Mouse (Mus musculus) forebrain, embryonic 10.5 days (tissue): ENCODE data around the gene Nxt1. TPM values are rescaled to one million over a fixed set of nuclear protein-coding genes. Genes with fewer than 3 reads are reported as not detected.

ENCODE experiments used
- DNase-seq: peaks from one replicate; pipeline ENCODE4 v3.0.0-alpha.2; 2017; ENCODE audit warnings: low spot score; ENCODE audit errors: extremely low spot score
- H3K27ac ChIP-seq: fragments of 300-500 bp; sonication (generic); 2 replicates; pipeline ENCODE4 v1.5.1; 2016; ENCODE audit warnings: mild to moderate bottlenecking
- H3K27me3 ChIP-seq: fragments of 300-500 bp; sonication (generic); 2 replicates; pipeline ENCODE4 v1.6.1; 2016; ENCODE audit warnings: mild to moderate bottlenecking; ENCODE audit not compliant: poor library complexity, severe bottlenecking
- H3K36me3 ChIP-seq: fragments of 300-500 bp; sonication (generic); replicated peaks from 2 replicates; pipeline ENCODE4 v1.6.1; 2016; ENCODE audit warnings: mild to moderate bottlenecking, moderate library complexity
- H3K4me1 ChIP-seq: fragments of 300-500 bp; sonication (generic); 2 replicates; pipeline ENCODE4 v1.6.1; 2016
- H3K4me3 ChIP-seq: fragments of 300-500 bp; sonication (generic); 2 replicates; pipeline ENCODE4 v1.5.1; 2016; ENCODE audit warnings: mild to moderate bottlenecking, moderate library complexity
- H3K9me3 ChIP-seq: fragments of 300-500 bp; sonication (generic); 2 replicates; pipeline ENCODE4 v1.6.1; 2016; ENCODE audit warnings: mild to moderate bottlenecking, moderate library complexity
- WGBS: fragments of 180-500 bp; shearing (Covaris S2); methylation state at CpG from one replicate; pipeline ENCODE4 v1.1.7; 2016; 5-methylcytosine and 5-hydroxymethylcytosine counted together
- polyA plus RNA-seq: library from polyadenylated mRNA; unstranded; fragments of >200 nt; fragmentation: Nextera tagmentation; extraction: Ambion mirVana; gene quantifications from 2 replicates; pipeline ENCODE4 v1.2.1, GENCODE M21; 2016

The Nxt1 gene
- polyA plus RNA-seq = 160 and 162 TPM in 2 replicates

DNA sequence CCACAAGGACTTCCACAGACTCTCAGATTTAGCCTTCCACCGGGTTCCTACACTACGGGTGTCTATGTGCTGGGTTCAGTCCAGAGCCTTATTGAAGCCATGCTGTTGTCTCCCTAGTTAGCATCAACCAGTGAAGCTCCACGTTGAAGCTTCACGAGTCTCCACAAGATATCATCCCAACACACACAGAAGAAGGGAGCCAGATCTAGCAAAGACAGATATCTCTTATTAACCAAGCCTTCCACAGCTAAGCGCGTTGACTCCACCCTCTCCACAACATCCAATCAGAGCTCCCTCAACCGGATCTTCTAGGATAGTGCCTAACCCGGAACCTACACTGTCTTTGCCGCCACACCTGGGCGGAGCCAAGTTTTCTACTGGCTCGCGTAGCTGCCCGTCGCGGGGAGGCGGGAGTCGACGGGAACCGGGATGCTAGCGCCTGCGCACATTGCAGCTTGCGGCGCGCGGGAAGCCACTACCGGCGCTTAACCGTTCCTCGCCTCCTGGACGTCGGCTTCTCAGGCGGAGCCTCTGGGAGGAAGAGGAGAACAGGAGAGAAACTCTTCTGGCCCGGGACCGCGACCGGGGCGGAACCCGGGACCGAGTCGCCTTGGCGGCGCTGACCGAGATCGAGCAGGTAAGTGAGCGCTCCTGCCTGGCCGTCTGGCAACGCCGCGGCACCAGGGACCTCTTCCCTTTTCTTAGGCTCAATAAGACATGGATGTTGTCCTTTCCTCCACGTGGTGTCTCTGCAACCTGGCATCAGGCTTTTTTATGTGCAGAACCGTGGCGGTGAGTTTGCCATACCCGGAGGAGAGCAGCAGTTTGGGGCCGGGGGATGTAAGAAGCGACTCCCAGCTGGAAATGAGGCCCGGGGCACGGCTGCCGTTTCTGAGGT, at the start of gene Nxt1:
Gene Nxt1 (plus strand): TSS at position 403 of the 898 bp plus-strand sequence.
- Histone ChIP-seq H3K4me1 (peaks cover 55% of the 10 kb centered on the region), H3K4me3 (peak within 1 kb of the TSS; percentile 82), H3K9me3 (no peaks in the 10 kb centered on the region), H3K27me3 (no peaks in the 10 kb centered on the region), H3K36me3 (peaks cover 30% of the 10 kb centered on the region), H3K27ac (peak within 1 kb of the TSS; percentile 93)
- DNase-seq = peak; percentile 95
- WGBS = 1% methylated on average over 58 of the region's 58 CpGs

DNA sequence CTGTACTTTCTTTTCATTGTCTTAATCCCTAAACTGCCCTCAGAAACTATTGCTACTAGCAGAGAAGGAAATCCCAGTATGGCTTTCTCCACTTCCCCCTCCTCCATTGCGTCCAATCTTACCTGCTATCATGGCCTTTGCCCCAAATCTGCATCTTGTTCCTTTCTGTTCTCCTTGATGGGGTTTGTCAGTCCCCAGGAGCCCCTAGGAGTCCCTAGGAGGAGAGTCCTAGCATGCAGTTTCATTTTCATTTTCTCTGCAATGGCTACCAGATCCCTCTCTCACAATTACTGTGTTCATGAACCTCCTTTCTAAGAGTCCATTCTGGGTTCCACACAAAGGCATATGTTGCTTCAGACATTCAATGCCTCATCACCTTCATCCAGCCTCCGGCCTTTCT, 49.3 kb upstream of the Nxt1 start:
- Histone ChIP-seq H3K4me1 (no peaks in the 10 kb centered on the region), H3K27ac (no peak overlapping the region), H3K27me3 (no peaks in the 10 kb centered on the region), H3K4me3 (no peak overlapping the region), H3K9me3 (no peaks in the 10 kb centered on the region), H3K36me3 (no peaks in the 10 kb centered on the region)
- 92% methylated on average over 2 of the region's 2 CpGs for WGBS
- DNase-seq = no peak

DNA sequence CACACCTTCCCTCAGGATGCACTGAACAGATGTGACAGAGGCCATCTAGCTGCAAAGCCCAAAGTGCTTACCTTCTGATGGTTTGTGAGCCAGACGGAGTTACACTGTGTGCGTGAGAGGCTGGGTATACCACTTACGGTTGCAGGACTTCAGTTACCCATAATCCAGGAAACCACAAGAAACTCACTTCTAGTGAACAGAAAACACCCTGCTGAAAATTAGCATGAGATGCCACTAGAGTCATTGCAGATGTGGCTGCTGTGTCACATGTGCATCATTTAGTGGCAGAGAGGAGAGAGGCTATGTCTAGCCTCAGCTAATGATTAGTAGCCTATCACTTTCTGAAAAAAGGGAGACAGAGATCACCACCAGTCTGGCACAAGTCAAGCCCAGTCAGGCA, 47.9 kb upstream of the Nxt1 start:
- Histone ChIP-seq H3K9me3 (no peaks in the 10 kb centered on the region), H3K36me3 (no peaks in the 10 kb centered on the region), H3K4me3 (no peak overlapping the region), H3K27me3 (no peaks in the 10 kb centered on the region), H3K4me1 (no peaks in the 10 kb centered on the region), H3K27ac (no peak overlapping the region)
- no peak for DNase-seq
- WGBS = 96% methylated on average over 3 of the region's 3 CpGs

GRCm38 (mm10) chr2:148627011-148627471, 45.4 kb upstream of the Nxt1 start:
- DNase-seq = no peak
- Histone ChIP-seq H3K4me3 (no peak overlapping the region), H3K27me3 (no peaks in the 10 kb centered on the region), H3K4me1 (no peaks in the 10 kb centered on the region), H3K9me3 (no peaks in the 10 kb centered on the region), H3K27ac (no peak overlapping the region), H3K36me3 (no peaks in the 10 kb centered on the region)
- WGBS = 81% methylated on average over 3 of the region's 3 CpGs

- Histone ChIP-seq H3K4me3 (no peak overlapping the region), H3K27ac (no peak overlapping the region), H3K9me3 (no peaks in the 10 kb centered on the region), H3K27me3 (no peaks in the 10 kb centered on the region), H3K4me1 (no peaks in the 10 kb centered on the region), H3K36me3 (no peaks in the 10 kb centered on the region)
- 81% methylated on average over 2 of the region's 2 CpGs for WGBS
- DNase-seq = no peak
Observed at GRCm38 (mm10) chr2:148631011-148631410, 41.4 kb upstream of the Nxt1 start.

DNA sequence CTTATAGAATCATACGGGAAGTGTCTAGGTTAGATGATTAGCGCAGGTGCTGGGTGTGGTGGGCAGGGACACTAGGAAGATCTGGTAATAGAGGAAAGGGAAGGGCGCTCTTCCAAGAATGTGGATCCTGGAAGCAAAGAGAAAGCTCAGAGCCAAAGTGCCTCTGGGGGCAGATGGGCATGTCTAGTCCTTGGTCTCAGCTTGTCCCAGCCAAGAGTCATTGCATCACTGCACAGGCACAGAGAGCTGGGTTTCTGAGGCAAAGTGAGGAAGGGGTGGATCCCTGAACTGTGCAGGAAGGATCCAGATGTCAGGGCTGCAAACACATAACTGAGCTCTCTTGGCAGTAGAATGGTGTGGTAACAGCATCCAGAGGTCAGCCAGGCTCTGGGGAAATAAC, 40.8 kb upstream of the Nxt1 start:
- WGBS = 96% methylated on average over 3 of the region's 3 CpGs
- Histone ChIP-seq H3K4me1 (no peaks in the 10 kb centered on the region), H3K27ac (no peak overlapping the region), H3K27me3 (no peaks in the 10 kb centered on the region), H3K9me3 (no peaks in the 10 kb centered on the region), H3K36me3 (no peaks in the 10 kb centered on the region), H3K4me3 (no peak overlapping the region)
- DNase-seq = no peak

- no peak overlapping the region for H3K4me3 ChIP-seq
- no peaks in the 10 kb centered on the region for H3K4me1 ChIP-seq
- no peak overlapping the region for H3K27ac ChIP-seq
- DNase-seq = no peak
- H3K9me3 ChIP-seq = no peaks in the 10 kb centered on the region
- WGBS = 92% methylated on average over 4 of the region's 4 CpGs
- no peaks in the 10 kb centered on the region for H3K27me3 ChIP-seq
- H3K36me3 ChIP-seq = no peaks in the 10 kb centered on the region
Observed at GRCm38 (mm10) chr2:148634466-148634865, 37.9 kb upstream of the Nxt1 start.

DNA sequence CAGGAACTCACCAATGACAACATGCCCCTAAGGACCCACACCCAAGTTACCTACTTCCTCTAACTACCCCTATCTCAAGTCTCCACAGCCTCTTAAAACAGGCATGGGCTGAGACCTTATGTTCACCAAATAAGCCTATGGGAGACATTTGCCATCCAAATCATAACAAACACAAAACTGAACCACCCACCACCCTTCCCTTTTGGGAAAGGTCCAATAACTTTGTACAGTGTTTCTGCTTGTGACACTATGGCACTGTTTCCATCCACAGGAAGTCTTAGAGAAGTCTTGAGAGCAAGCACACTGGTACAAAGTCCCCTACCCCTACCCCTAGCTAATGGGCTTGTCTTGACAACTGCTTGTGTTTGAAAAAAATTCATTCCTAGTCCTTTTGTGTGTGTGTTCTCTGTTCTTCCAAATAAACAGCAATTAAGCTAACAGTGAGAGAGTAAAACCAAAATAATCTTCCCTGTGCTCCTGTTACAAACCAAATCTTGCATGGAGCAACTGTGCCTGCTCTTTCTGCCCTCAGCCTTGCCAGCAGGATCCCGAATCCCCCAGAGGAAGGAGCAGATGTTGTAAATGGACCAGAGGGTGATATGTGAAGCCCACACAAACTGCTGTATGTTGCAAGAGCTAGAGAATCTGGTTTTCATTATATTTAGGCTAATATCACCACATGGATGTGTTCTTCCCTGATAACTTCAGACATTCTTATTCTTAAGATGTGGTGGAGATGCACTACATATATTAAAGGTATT, 29.6 kb upstream of the Nxt1 start:
- 66% methylated on average over 1 of the region's 1 CpGs for WGBS
- no peak overlapping the region for H3K4me3 ChIP-seq
- DNase-seq = no peak

GRCm38 (mm10) chr2:148644421-148645000, 27.9 kb upstream of the Nxt1 start:
- no peaks in the 10 kb centered on the region for H3K27me3 ChIP-seq
- no peaks in the 10 kb centered on the region for H3K36me3 ChIP-seq
- no peak overlapping the region for H3K27ac ChIP-seq
- 91% methylated on average over 6 of the region's 6 CpGs for WGBS
- H3K4me3 ChIP-seq = no peak overlapping the region
- no peaks in the 10 kb centered on the region for H3K4me1 ChIP-seq
- no peaks in the 10 kb centered on the region for H3K9me3 ChIP-seq
- DNase-seq = no peak

More for the DNA sequence above, 29.6 kb upstream of the Nxt1 start:
- no peaks in the 10 kb centered on the region for H3K27me3 ChIP-seq
- H3K4me1 ChIP-seq = no peaks in the 10 kb centered on the region
- H3K36me3 ChIP-seq = no peaks in the 10 kb centered on the region
- no peaks in the 10 kb centered on the region for H3K9me3 ChIP-seq
- H3K27ac ChIP-seq = no peak overlapping the region

DNA sequence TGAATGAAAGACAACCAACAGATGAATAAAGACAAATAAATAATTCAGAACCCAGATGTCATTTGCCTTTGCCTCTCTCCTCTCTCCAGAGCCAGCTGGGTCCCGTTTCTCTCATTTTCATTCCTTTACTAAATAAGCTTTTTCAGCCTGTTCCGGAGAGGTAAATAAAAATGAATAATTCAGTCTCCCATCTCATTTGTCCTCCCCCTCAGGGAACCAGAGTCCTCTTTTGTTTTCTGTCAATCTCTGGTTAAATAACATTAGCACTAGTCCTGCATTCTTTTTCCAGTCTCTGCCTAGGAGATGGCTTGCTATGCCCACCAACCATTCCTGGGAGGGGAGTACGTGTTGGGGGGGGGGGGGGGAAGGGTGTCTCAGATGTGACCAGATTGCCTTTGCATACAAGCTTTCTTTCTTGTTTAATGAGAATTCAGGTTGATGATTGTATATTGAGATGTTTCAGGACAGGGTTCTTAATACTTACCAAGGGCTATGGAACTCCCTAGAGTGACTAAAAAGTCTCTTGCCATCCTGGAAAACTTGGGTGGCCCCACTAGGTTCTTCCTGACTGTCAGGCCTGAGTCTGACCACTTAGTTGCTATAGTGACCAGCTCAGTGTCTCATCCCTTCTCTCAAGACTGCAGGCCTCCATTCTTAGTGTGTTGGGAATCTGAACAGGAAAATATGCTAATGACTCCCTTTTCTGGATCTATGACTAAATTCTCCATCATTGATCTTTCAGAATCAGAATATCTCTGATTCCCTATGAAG, 21.6 kb upstream of the Nxt1 start:
- Histone ChIP-seq H3K4me3 (no peak overlapping the region), H3K9me3 (no peaks in the 10 kb centered on the region), H3K4me1 (peaks cover 10% of the 10 kb centered on the region), H3K27me3 (no peaks in the 10 kb centered on the region), H3K27ac (peak overlapping the region; percentile 25; the same call in 1 of the 2 replicates), H3K36me3 (no peaks in the 10 kb centered on the region)
- 17% methylated on average over 3 of the region's 3 CpGs for whole genome bisulfite sequencing
- no peak for DNase-seq

DNA sequence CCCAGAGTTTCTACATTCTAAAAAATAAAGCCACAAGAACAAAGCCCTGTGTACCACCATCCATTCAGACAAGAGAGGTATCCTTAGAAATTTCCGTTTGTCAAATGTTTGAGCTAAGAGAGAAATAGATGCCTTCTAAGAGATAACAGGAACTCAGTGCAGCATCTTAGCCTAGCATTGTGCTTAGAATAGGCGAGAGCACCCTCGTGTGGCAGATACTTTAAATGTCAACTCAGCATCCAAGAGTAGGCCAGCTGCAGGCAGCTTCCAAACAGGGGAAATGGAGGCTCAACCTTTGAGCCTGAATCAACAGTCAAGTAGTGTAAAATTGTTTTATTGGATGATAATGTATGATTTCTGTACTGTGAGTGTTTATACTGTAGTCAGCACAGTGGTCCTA, 17.4 kb upstream of the Nxt1 start:
- 8% methylated on average over 3 of the region's 3 CpGs for WGBS
- DNase-seq = peak; percentile 21

DNA sequence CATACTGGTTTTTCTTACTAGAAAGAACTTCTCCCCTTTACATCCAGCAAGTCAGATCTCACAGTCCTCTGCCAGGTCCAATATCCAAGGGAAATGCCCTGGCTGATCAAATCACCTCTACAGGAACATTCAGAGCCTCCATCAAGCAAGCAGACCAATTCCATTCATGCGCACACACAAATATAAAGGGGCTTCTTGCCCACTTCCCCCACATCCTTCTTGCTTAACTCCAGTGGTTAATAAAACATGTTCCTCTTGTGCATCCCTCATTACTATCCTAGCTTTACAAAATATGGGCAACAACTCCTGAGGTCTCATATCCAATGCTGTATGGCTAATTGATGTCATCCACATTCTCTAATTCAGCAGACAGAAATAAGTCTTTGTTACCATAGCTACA, 8.9 kb upstream of the Nxt1 start:
- DNase-seq = no peak
- Histone ChIP-seq H3K36me3 (no peaks in the 10 kb centered on the region), H3K27me3 (no peaks in the 10 kb centered on the region), H3K4me1 (peaks cover 19% of the 10 kb centered on the region), H3K27ac (no peak overlapping the region), H3K4me3 (no peak overlapping the region), H3K9me3 (no peaks in the 10 kb centered on the region)
- WGBS = 89% methylated on average over 1 of the region's 1 CpGs

More for the DNA sequence above, 17.4 kb upstream of the Nxt1 start:
- H3K4me1 ChIP-seq = peaks cover 10% of the 10 kb centered on the region
- H3K27ac ChIP-seq = no peak overlapping the region
- no peak overlapping the region for H3K4me3 ChIP-seq
- no peaks in the 10 kb centered on the region for H3K9me3 ChIP-seq
- H3K27me3 ChIP-seq = no peaks in the 10 kb centered on the region
- H3K36me3 ChIP-seq = no peaks in the 10 kb centered on the region
